Mouse (Mus musculus) limb, embryonic 14.5 days (tissue): ENCODE data around the gene Tfpi. TPM values are rescaled to one million over a fixed set of nuclear protein-coding genes. Genes with fewer than 3 reads are reported as not detected.

Experiments used
- ATAC-seq: fragments of 200-750 bp; cut with Nextera tagmentation; 2 replicates; pipeline ENCODE4 v1.8.0; 2017; ENCODE audit warnings: low read depth, moderate number of reproducible peaks, moderate TSS enrichment; ENCODE audit not compliant: low FRiP score
- DNase-seq: peaks from one replicate; pipeline ENCODE4 v3.0.0-alpha.2; 2015; ENCODE audit warnings: low spot score
- H3K27ac ChIP-seq: fragments of 300-500 bp; sonication (generic); replicated peaks from 2 replicates; pipeline ENCODE4 v1.5.1; 2014; ENCODE audit warnings: low read depth, mild to moderate bottlenecking, low read length, moderate library complexity, mixed read lengths
- H3K27me3 ChIP-seq: fragments of 300-500 bp; sonication (generic); 2 replicates; pipeline ENCODE4 v1.6.1; 2014; ENCODE audit warnings: low read length, mixed read lengths; ENCODE audit not compliant: control insufficient read depth, insufficient read depth
- H3K36me3 ChIP-seq: fragments of 300-500 bp; sonication (generic); 2 replicates; pipeline ENCODE4 v1.6.1; 2014; ENCODE audit warnings: mild to moderate bottlenecking, low read length, moderate library complexity, mixed read lengths; ENCODE audit not compliant: control insufficient read depth, insufficient read depth
- H3K4me1 ChIP-seq: fragments of 300-500 bp; sonication (generic); 2 replicates; pipeline ENCODE4 v1.6.1; 2014; ENCODE audit warnings: antibody characterized with exemption, low read length, mixed read lengths; ENCODE audit not compliant: control insufficient read depth, insufficient read depth
- H3K4me2 ChIP-seq: fragments of 300-500 bp; sonication (generic); replicated peaks from 2 replicates; pipeline ENCODE4 v1.6.1; 2014; ENCODE audit warnings: low read depth, mild to moderate bottlenecking, low read length, moderate library complexity; ENCODE audit not compliant: severe bottlenecking
- H3K4me3 ChIP-seq: fragments of 300-500 bp; sonication (generic); replicated peaks from 2 replicates; pipeline ENCODE4 v1.5.1; 2014; ENCODE audit warnings: low read length
- H3K9ac ChIP-seq: fragments of 300-500 bp; sonication (generic); 2 replicates; pipeline ENCODE4 v1.6.1; 2014; ENCODE audit warnings: mild to moderate bottlenecking, low read depth, low read length, moderate library complexity; ENCODE audit not compliant: severe bottlenecking
- H3K9me3 ChIP-seq: fragments of 300-500 bp; sonication (generic); 2 replicates; pipeline ENCODE4 v1.6.1; 2016; ENCODE audit warnings: low read length; ENCODE audit not compliant: control insufficient read depth
- POLR2A ChIP-seq: fragments of 200-500 bp; IDR thresholded peaks from 2 replicates; pipeline ENCODE4 v1.8.0; 2012; ENCODE audit warnings: inconsistent platforms, mild to moderate bottlenecking, moderate library complexity, borderline replicate concordance; ENCODE audit not compliant: insufficient read depth, insufficient read length; ENCODE audit errors: extremely low read depth
- whole genome bisulfite sequencing: fragments of 180-500 bp; shearing (Covaris S2); extraction: QIAGEN DNeasy Blood & Tissue Kit; methylation state at CpG from one replicate; pipeline ENCODE4 v1.1.7; 2014; 5-methylcytosine and 5-hydroxymethylcytosine counted together
- polyA plus RNA-seq, 2 experiments: library from polyadenylated mRNA; depleted of rRNA in 1 of 2; stranded (reverse) in 1 of 2; unstranded in 1 of 2; fragments of >200 nt; fragmentation: Nextera tagmentation in 1 of 2; extraction: Ambion mirVana in 1 of 2; gene quantifications; 2 replicates each; pipeline versions ENCODE4 v1.2.1 to v1.2.3; 2012 to 2014

The Tfpi gene
- polyA plus RNA-seq (2012; rRNA removed) (22.7 and 28.3 TPM in 2 replicates), polyA plus RNA-seq (2014; fragmentation: Nextera tagmentation; extraction: Ambion mirVana) (29.6 and 31.2 TPM in 2 replicates)

DNA sequence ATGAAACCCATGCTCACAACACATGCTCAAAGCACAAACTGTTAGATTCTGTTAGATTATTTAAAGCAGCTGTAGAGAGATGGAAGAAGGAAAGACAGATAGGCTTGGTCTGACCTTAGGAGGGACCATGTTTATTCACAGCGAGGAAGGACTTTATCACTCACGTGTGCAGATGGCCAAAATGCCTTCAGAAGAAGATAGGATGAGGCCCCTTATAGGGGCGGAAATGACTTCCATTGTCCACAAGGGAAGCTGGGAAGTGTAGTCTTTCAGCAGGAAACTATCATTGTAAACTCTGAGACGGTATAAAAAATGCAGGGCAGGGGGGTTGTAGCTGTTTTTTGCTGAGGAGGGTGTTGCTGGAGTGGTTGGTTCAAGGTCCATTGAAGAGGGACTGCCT, at the start of gene Tfpi:
Tfpi (minus strand) TSS at position 199 of the 400 bp plus-strand sequence.
- DNase-seq, result peak; percentile 72
- TF ChIP-seq POLR2A, result no peak
- no peak within 1 kb of the TSS for H3K27ac ChIP-seq
- no peak within 1 kb of the TSS; the same call in 1 of the 2 replicates for H3K9ac ChIP-seq
- no peak for ATAC-seq
- no peaks in the 10 kb centered on the region for H3K36me3 ChIP-seq
- H3K4me1 ChIP-seq, result 0 out of 2 replicates have a peak, but pooled peaks cover 3% of the 10 kb centered on the region
- no peaks in the 10 kb centered on the region for H3K27me3 ChIP-seq
- WGBS, result 45% methylated on average over 4 of the region's 4 CpGs
- H3K4me3 ChIP-seq, result peak within 1 kb of the TSS; percentile 27
- H3K9me3 ChIP-seq, result no peaks in the 10 kb centered on the region
- peak within 1 kb of the TSS; percentile 35 for H3K4me2 ChIP-seq

DNA sequence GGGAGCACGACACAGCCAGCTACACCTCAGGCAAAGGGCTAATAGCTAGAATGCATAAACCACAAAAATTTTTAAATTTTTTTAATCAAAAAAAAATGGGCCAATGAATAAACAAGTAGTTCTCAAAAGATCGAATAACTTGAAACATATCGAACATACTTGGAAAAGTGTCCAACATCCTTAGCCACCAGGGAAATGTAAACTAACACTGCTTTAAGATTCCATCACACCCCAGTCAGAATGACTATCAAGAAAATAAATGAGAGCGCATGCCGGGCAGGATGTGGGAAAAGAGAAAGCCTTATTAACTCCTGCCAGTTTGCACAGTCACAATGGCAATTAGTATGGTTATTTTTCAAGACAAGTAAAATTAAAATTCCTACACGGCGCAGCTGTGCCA, 49.6 kb upstream of the Tfpi start:
- Histone ChIP-seq H3K4me2 (no peak overlapping the region), H3K27me3 (no peaks in the 10 kb centered on the region), H3K4me3 (no peak overlapping the region), H3K9ac (no peak overlapping the region), H3K9me3 (no peaks in the 10 kb centered on the region), H3K27ac (no peak overlapping the region), H3K36me3 (no peaks in the 10 kb centered on the region), H3K4me1 (no peaks in the 10 kb centered on the region)
- WGBS, result 61% methylated on average over 7 of the region's 7 CpGs
- no peak for TF ChIP-seq POLR2A
- DNase-seq, result no peak
- ATAC-seq, result no peak

DNA sequence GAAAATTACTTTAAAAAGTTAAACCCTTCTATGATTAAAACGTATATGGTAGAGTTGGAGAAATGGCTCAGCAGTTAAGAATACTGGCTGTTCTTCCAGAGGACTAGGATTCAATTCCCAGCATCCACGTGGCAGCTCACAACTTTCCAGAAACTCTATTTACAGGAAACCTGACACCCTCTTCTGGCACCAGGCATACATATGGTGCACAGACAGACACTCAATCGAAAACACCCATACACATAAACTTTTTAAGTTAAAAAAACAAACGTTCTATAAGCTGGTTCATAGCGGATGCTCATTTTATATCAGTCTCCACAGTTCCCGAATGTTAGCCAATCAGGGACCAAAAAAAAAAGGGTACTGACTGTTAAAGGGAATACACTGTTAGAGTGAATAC, 49.2 kb upstream of the Tfpi start:
- DNase-seq, result no peak
- no peak for TF ChIP-seq POLR2A
- 43% methylated on average over 6 of the region's 6 CpGs for whole genome bisulfite sequencing
- no peak overlapping the region for H3K4me3 ChIP-seq
- H3K27ac ChIP-seq, result no peak overlapping the region
- H3K4me2 ChIP-seq, result no peak overlapping the region
- no peaks in the 10 kb centered on the region for H3K9me3 ChIP-seq
- no peaks in the 10 kb centered on the region for H3K27me3 ChIP-seq
- H3K9ac ChIP-seq, result no peak overlapping the region
- H3K4me1 ChIP-seq, result no peaks in the 10 kb centered on the region
- ATAC-seq, result no peak
- no peaks in the 10 kb centered on the region for H3K36me3 ChIP-seq

DNA sequence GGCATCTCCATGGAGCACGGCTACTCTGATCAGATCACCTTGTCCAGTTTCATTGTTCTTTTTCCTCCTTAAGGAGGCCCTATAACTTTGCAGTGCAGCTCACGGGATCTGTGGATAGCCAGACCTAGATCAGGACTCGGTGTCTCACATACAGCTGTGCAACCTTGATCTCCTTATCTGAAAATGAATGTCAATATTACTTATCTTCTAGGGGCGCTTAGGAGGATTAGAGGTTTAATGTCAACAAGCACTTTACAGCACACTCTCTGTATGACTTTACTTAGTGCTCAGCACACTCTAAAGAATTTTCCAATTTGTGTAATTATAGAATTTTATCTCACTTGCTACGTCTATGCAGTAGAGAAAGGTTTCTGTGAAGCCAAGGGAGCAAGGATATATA, 48.5 kb upstream of the Tfpi start:
- DNase-seq, result no peak
- WGBS, result 90% methylated on average over 5 of the region's 5 CpGs
- Histone ChIP-seq H3K4me1 (no peaks in the 10 kb centered on the region), H3K36me3 (no peaks in the 10 kb centered on the region), H3K9ac (no peak overlapping the region), H3K4me3 (no peak overlapping the region), H3K27ac (no peak overlapping the region), H3K27me3 (no peaks in the 10 kb centered on the region), H3K9me3 (no peaks in the 10 kb centered on the region), H3K4me2 (no peak overlapping the region)
- no peak for ATAC-seq
- TF ChIP-seq POLR2A, result no peak

DNA sequence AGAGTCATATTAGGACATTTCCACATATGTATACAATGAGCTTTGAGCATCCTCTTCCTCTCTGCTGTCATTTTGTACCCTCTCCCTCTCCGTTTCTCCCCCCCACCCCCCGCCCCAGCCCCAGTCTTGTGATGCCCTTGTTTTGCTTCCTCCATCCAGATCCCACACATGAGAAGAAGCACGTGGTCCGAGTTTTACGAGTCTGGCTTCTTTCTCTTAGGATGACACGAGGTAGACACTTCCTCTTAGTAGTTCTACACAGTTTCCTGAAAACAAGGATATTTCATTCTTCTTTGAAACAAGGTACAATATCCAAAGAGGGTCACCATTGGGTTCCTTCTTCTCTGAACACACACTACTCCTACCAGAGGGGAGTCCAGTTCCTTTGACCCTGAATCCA, 47.4 kb upstream of the Tfpi start:
- 72% methylated on average over 6 of the region's 6 CpGs for WGBS

More for the DNA sequence above, 47.4 kb upstream of the Tfpi start:
- no peaks in the 10 kb centered on the region for H3K9me3 ChIP-seq
- H3K27ac ChIP-seq, result no peak overlapping the region
- DNase-seq (no peak), ATAC-seq (no peak)
- no peak for TF ChIP-seq POLR2A
- H3K9ac ChIP-seq, result no peak overlapping the region
- no peaks in the 10 kb centered on the region for H3K27me3 ChIP-seq
- no peak overlapping the region for H3K4me3 ChIP-seq
- no peaks in the 10 kb centered on the region for H3K36me3 ChIP-seq
- H3K4me1 ChIP-seq, result 0 out of 2 replicates have a peak, but pooled peaks cover 5% of the 10 kb centered on the region
- no peak overlapping the region for H3K4me2 ChIP-seq
